10 mouse cellular contexts compared by ENCODE assay signal in genomic region chr9:102479022-102479421, GRCm38 (mm10). TPM values are rescaled to one million over a fixed set of nuclear protein-coding genes. Genes with fewer than 3 reads are reported as not detected.
DNase-seq lines count a peak whose midpoint lies in the region.
"Had no signal": no experiment of that assay in that cellular context is flagged by ENCODE, and none has a peak within 500 bp of the region (broad histone marks: within the 10 kb centered on the region; RNA-seq: fewer than 3 reads in every experiment).

No protein-coding gene starts in this region.

- intact Hi-C loops in left cerebral cortex, postnatal 10 days (cut with DNase I) = no loop called here

- peak; percentile 39 for DNase-seq in embryo, embryonic 10.5 days (ENCODE audit: low spot score)
- no peak for DNase-seq in embryo, embryonic 10 days (ENCODE audit: low spot score)
- peak; percentile 17 for DNase-seq in ovary, postnatal 14 days (ENCODE audit: low spot score)
- no peak for DNase-seq in ovary, postnatal 36 days (ENCODE audit: low spot score)
- DNase-seq in embryonic facial prominence, embryonic 10.5 days (ENCODE audit: low spot score) = peak; percentile 20
- peak; percentile 28 to 57 for DNase-seq in natural killer cell, adult 2 months (ENCODE audit: low spot score in 2 of 2)
- no peak for DNase-seq in left cerebral cortex, postnatal 10 days (ENCODE audit: extremely low spot score in 1 of 2, low spot score in 2 of 2)
- DNase-seq in layer of hippocampus, postnatal 14 days (ENCODE audit: low spot score in 2 of 2) = no peak

- H3K9me3 ChIP-seq in embryonic facial prominence, embryonic 10.5 days = no peaks in the 10 kb centered on the region
- H3K9me3 ChIP-seq: hindbrain, embryonic 15.5 days had no signal

- H3K4me3 ChIP-seq in embryonic facial prominence, embryonic 10.5 days = no peak overlapping the region
- H3K4me3 ChIP-seq: hindbrain, embryonic 15.5 days had no signal

- no peaks in the 10 kb centered on the region for H3K36me3 ChIP-seq in embryonic facial prominence, embryonic 10.5 days (replicated peaks)
- H3K36me3 ChIP-seq: hindbrain, embryonic 15.5 days had no signal

- no peaks in the 10 kb centered on the region for H3K4me1 ChIP-seq in embryonic facial prominence, embryonic 10.5 days
- H3K4me1 ChIP-seq: hindbrain, embryonic 15.5 days had no signal

- WGBS in embryonic facial prominence, embryonic 10.5 days = 51% methylated on average over 9 of the region's 9 CpGs

- no peaks in the 10 kb centered on the region for H3K27me3 ChIP-seq in embryonic facial prominence, embryonic 10.5 days (replicated peaks; ENCODE audit: low read depth, poor library complexity, severe bottlenecking)
- H3K27me3 ChIP-seq: hindbrain, embryonic 15.5 days had no signal

- no peak overlapping the region for H3K27ac ChIP-seq in embryonic facial prominence, embryonic 10.5 days (replicated peaks)
- H3K27ac ChIP-seq: hindbrain, embryonic 15.5 days had no signal

RNA-seq across cellular contexts. Expression of gene Ky, which starts 26.5 kb away (rescaled TPM):
- 0.04 and 0.10 TPM in 2 replicates for polyA plus RNA-seq in embryonic facial prominence, embryonic 10.5 days (2016; fragmentation: Nextera tagmentation; extraction: Ambion mirVana)
- total RNA-seq in left cerebral cortex, postnatal 10 days (2021) = 1 to 10 TPM; 2.3 to 3.5 TPM
- total RNA-seq in layer of hippocampus, postnatal 14 days (2021) = 1 to 10 TPM; 4.9 to 7.4 TPM
- total RNA-seq: neutrophil, adult 5-6 weeks had no signal

Comparison
In these comparisons a context has a peak if more than half of its experiments do, and no peak if none do; other contexts are left out.
1. DNase-seq: peak in embryo, embryonic 10.5 days (single experiment), ovary, postnatal 14 days (single experiment), embryonic facial prominence, embryonic 10.5 days (single experiment) and natural killer cell, adult 2 months (2 of 2); none in embryo, embryonic 10 days (single experiment), ovary, postnatal 36 days (single experiment), left cerebral cortex, postnatal 10 days (0 of 2) and layer of hippocampus, postnatal 14 days (0 of 2).